Mouse (Mus musculus) erythroblast, embryonic 14.5 days (primary cell): ENCODE data around the gene Bsn.

Experiments
- GATA1 ChIP-seq: IDR thresholded peaks from 2 replicates; pipeline ENCODE4 v1.6.1; 2012; ENCODE audit warnings: low read length, inconsistent platforms, mixed read lengths
- TAL1 ChIP-seq: IDR thresholded peaks from 3 replicates; pipeline ENCODE4 v1.6.1; 2012; ENCODE audit warnings: low read length, inconsistent platforms, mixed read lengths

DNA sequence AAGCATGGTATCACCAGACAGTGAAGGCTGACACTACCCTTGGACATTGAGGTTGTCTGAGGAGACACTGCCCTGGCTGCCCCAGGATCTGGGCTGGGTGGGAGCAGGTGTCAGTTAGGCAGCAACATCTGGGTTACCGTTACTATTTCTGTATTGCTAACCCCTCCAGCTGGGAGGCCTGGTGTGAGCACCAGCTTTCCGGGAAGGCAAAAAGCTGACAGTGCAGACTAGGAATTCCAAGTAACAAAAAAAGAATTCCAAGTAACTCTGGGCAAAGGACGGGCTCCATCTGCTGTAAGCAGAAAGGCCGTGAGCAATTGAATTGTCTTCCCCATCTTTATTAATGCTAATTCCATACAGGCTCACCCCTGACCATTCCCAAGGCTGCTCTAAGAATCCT lies 8.4 kb upstream of the Bsn start:
- TF ChIP-seq GATA1 (no peak), TAL1 (no peak)
